Mouse (Mus musculus): ENCODE data around the gene Cacna1b.

Cacna1b gene

GRCm38 (mm10) chr2:24659150-24659775, 103.7 kb downstream of the Cacna1b start:
- no peak for DNase-seq (ENCODE audit: low read depth in 1 of 2, low spot score in 2 of 2)

DNA sequence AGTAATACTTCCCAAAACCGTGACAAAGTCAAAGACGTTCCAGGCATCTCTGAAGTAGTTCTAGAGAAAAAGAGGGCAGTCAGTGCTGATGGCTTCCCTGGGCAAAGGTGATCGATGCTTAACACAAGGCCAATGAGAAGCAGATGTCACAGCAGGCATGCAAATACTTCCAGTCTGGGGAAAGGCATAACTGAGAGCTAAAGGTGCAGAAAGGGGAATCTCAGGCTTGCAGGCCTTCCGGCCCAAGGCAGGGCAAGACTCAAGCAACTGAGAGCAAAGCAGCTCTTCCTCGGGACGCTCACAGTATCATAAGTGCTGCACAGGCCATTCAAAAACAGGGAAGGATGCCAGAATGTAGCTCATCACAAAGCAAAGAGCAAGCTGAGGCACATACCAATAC, 114.4 kb downstream of the Cacna1b start:
- no peak for DNase-seq (ENCODE audit: low read depth in 1 of 2, low spot score in 2 of 2)

DNA sequence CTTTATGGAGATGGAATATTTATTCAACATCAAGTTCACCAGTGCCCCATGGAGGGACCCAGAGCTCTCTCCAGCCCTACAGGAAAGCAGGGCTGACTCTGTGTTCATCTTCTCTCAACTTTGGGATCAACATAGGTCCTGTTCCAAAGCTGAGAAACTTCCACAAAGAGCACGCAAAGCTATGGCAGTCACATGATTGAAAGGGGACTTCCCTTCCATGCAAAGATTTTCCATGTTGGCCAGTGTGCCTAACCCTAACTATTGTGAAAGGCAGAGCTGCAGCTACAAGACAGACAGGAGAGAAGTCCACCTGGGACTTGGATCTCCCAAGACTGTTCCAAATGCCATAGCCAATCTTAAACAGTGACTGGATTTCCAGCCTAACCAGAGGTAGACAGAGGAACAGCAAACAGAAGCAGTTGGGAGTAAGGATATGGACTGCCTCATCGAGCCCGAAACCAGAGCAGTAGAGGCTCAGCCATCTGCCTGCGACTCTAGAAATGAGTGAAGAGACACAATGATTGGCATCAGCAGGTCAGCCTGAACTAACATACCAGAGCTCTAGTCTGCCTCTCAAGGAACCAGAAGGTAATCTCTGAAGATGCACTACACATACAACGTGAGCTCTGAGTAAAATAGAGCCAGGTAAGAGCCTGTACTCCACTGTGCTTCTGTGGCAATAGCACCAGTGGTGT, 116.4 kb downstream of the Cacna1b start:
- DNase-seq (ENCODE audit: low read depth in 1 of 2, low spot score in 2 of 2): no peak

GRCm38 (mm10) chr2:24642834-24643233, 120.1 kb downstream of the Cacna1b start:
- DNase-seq (ENCODE audit: low read depth in 1 of 2, low spot score in 2 of 2): no peak

- no peak for DNase-seq (ENCODE audit: low read depth in 1 of 2, low spot score in 2 of 2)
These were observed 124.6 kb downstream of the Cacna1b start for GRCm38 (mm10) chr2:24638102-24638954.

GRCm38 (mm10) chr2:24633645-24634044, 129.3 kb downstream of the Cacna1b start:
- no peak for DNase-seq (ENCODE audit: low read depth in 1 of 2, low spot score in 2 of 2)

- no peak for DNase-seq (ENCODE audit: low read depth in 1 of 2, low spot score in 2 of 2)
These were observed 145.8 kb downstream of the Cacna1b start for GRCm38 (mm10) chr2:24617141-24617540.

GRCm38 (mm10) chr2:24609789-24610188, 153.2 kb downstream of the Cacna1b start:
- DNase-seq (ENCODE audit: low read depth in 1 of 2, low spot score in 2 of 2): no peak

DNA sequence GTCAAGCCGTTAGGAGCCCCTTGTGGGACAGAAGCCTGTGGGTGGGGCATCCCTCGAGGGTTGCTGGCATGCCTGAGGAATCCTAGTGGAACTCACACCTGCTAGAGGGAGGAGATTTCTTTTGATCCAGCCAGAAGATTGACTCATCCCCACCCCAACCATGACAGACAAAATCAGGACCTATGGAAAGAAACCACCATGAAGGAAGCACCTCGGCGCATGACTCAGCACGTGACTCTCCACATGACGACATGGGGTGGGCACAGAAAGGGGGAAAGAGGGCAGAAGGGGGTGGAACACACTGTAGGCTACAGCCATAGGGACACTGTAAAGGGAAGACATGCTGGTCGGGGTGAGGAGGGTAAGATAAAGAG, 154.2 kb downstream of the Cacna1b start:
- DNase-seq (ENCODE audit: low read depth in 1 of 2, low spot score in 2 of 2): no peak

- no peak for DNase-seq (ENCODE audit: low read depth in 1 of 2, low spot score in 2 of 2)
These were observed 154.8 kb downstream of the Cacna1b start for GRCm38 (mm10) chr2:24607905-24608764.

DNA sequence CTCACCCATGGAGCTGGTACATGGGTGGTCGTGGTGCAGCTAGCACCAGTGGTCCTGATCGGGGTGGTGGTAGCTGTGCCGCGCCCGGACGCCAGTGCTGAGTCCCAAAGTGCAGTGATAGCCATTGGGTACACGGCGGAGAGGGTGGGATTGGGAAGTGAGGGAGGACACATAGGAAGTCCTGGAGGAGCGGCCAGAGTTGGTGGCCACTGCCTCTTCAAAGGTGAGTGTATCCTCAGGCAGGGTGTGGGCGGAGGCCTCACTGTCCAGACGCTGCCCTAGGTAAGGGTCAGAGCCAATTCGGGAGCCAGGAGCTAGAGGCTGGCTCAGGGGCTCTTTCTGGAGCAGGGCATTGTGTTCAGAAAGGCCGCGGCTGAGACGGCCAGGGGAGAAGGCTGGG, 156.4 kb downstream of the Cacna1b start:
- no peak for DNase-seq (ENCODE audit: low read depth in 1 of 2, low spot score in 2 of 2)

GRCm38 (mm10) chr2:24605096-24605495, 157.9 kb downstream of the Cacna1b start:
- no peak for DNase-seq (ENCODE audit: low read depth in 1 of 2, low spot score in 2 of 2)

- DNase-seq (ENCODE audit: low read depth in 1 of 2, low spot score in 2 of 2): no peak
These were observed 173.5 kb downstream of the Cacna1b start for GRCm38 (mm10) chr2:24589426-24589825.

GRCm38 (mm10) chr2:24587999-24588398, 175.0 kb downstream of the Cacna1b start:
- DNase-seq (ENCODE audit: low read depth in 1 of 2, low spot score in 2 of 2): no peak

GRCm38 (mm10) chr2:24574616-24575015, 188.3 kb downstream of the Cacna1b start:
- peak; percentile 5 to 11 for DNase-seq (ENCODE audit: low read depth in 1 of 2, low spot score in 2 of 2)

DNA sequence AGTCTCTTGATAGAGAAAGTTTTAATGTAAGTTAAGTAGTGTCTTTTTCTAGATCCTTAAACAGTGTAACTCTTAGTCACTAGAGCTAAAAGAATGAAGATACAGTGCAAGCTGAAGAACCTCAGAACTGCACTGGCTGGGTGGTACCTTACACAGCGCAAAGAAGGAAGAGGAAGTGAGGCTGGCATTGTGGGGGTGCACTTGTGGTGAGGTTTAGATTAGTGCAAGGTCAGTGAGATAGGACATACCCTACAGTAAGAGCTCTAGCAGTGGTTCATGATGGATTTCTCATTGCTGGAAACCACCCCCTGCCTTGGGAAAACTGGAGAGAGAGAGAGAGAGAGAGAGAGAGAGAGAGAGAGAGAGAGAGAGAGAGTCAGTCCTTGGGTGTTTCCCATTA, 192.0 kb downstream of the Cacna1b start:
- peak in 1 of 2 experiments; percentile 28 for DNase-seq (ENCODE audit: low read depth in 1 of 2, low spot score in 2 of 2)

- DNase-seq (ENCODE audit: low read depth in 1 of 2, low spot score in 2 of 2): no peak
These were observed 194.4 kb downstream of the Cacna1b start for GRCm38 (mm10) chr2:24568555-24568954.

- no peak for DNase-seq (ENCODE audit: low read depth in 1 of 2, low spot score in 2 of 2)
These were observed 200.2 kb downstream of the Cacna1b start for GRCm38 (mm10) chr2:24562547-24563290.

- no peak for DNase-seq (ENCODE audit: low read depth in 1 of 2, low spot score in 2 of 2)
These were observed 201.0 kb downstream of the Cacna1b start for GRCm38 (mm10) chr2:24561946-24562345.

GRCm38 (mm10) chr2:24560201-24560600, 202.8 kb downstream of the Cacna1b start:
- DNase-seq (ENCODE audit: low read depth in 1 of 2, low spot score in 2 of 2): no peak
